Mouse (Mus musculus) adipocyte (in vitro differentiated cells): Measurements from ENCODE around the gene Pla2g12a.

Experiments used
- DNase-seq: peaks from one replicate; pipeline ENCODE4 v3.0.0-alpha.2; 2016; ENCODE audit warnings: low spot score

Pla2g12a gene

GRCm38 (mm10) chr3:129878405-129879021 is at the start of gene Pla2g12a:
Pla2g12a (plus strand) TSS chr3:129878606.
- DNase-seq = peak; percentile 80

GRCm38 (mm10) chr3:129830626-129831025 is 47.8 kb upstream of the Pla2g12a start:
- DNase-seq = no peak

GRCm38 (mm10) chr3:129831035-129831568 is 47.3 kb upstream of the Pla2g12a start, which contains the start of gene Gar1:
Gar1 (minus strand) TSS chr3:129831396.
- peak; percentile 98 for DNase-seq

- DNase-seq = no peak
These were observed 42.9 kb upstream of the Pla2g12a start, which contains the start of gene Cfi for GRCm38 (mm10) chr3:129835388-129835934. Cfi (plus strand) TSS chr3:129835884.

GRCm38 (mm10) chr3:129836051-129836697 is 42.2 kb upstream of the Pla2g12a start:
- no peak for DNase-seq

GRCm38 (mm10) chr3:129836965-129837364 is 41.4 kb upstream of the Pla2g12a start:
- DNase-seq = no peak

- DNase-seq = no peak
These were observed 40.4 kb upstream of the Pla2g12a start for GRCm38 (mm10) chr3:129838017-129838416.

- no peak for DNase-seq
These were observed 32.5 kb upstream of the Pla2g12a start for GRCm38 (mm10) chr3:129845868-129846267.

GRCm38 (mm10) chr3:129846846-129847245 is 31.6 kb upstream of the Pla2g12a start:
- DNase-seq = no peak

- DNase-seq = no peak
These were observed 15.8 kb upstream of the Pla2g12a start for GRCm38 (mm10) chr3:129862592-129862991.

GRCm38 (mm10) chr3:129863698-129864097 is 14.7 kb upstream of the Pla2g12a start:
- no peak for DNase-seq

- DNase-seq = no peak
These were observed 1.1 kb upstream of the Pla2g12a start for GRCm38 (mm10) chr3:129877327-129877726.

GRCm38 (mm10) chr3:129879131-129879757 is 838 bp downstream of the Pla2g12a start:
- DNase-seq = peak; percentile 75

GRCm38 (mm10) chr3:129879913-129880312 is 1.5 kb downstream of the Pla2g12a start:
- no peak for DNase-seq

GRCm38 (mm10) chr3:129880925-129881593 is 2.7 kb downstream of the Pla2g12a start:
- no peak for DNase-seq

- DNase-seq = no peak
These were observed 7.2 kb downstream of the Pla2g12a start for GRCm38 (mm10) chr3:129885577-129885976.

- no peak for DNase-seq
These were observed 8.0 kb downstream of the Pla2g12a start for GRCm38 (mm10) chr3:129886430-129886829.

GRCm38 (mm10) chr3:129887779-129888517 is 9.5 kb downstream of the Pla2g12a start:
- no peak for DNase-seq

- DNase-seq = no peak
These were observed 13.6 kb downstream of the Pla2g12a start for GRCm38 (mm10) chr3:129892003-129892402.

- no peak for DNase-seq
These were observed 14.7 kb downstream of the Pla2g12a start for GRCm38 (mm10) chr3:129893143-129893542.

- no peak for DNase-seq
These were observed 18.2 kb downstream of the Pla2g12a start for GRCm38 (mm10) chr3:129896591-129896990.
